Mouse (Mus musculus) lung, postnatal 0 days (tissue): ENCODE data around the gene S100b. TPM values are rescaled to one million over a fixed set of nuclear protein-coding genes. Genes with fewer than 3 reads are reported as not detected.

Source experiments
- ATAC-seq: fragments of 200-750 bp; cut with Nextera tagmentation; 2 replicates; pipeline ENCODE4 v1.8.0; 2017; ENCODE audit warnings: moderate library complexity
- DNase-seq: peaks from one replicate; pipeline ENCODE4 v3.0.0-alpha.2; 2016; ENCODE audit warnings: low spot score
- H3K27ac ChIP-seq: fragments of 300-500 bp; sonication (generic); 2 replicates; pipeline ENCODE4 v1.5.1; 2014; ENCODE audit warnings: antibody characterized with exemption, mild to moderate bottlenecking, low read length, mixed read lengths
- H3K27me3 ChIP-seq: fragments of 300-500 bp; sonication (generic); replicated peaks from 2 replicates; pipeline ENCODE4 v1.6.1; 2014; ENCODE audit warnings: low read length, mixed read lengths; ENCODE audit not compliant: insufficient read depth
- H3K36me3 ChIP-seq: fragments of 300-500 bp; sonication (generic); 2 replicates; pipeline ENCODE4 v1.6.1; 2014; ENCODE audit warnings: low read length, mixed read lengths; ENCODE audit not compliant: insufficient read depth
- H3K4me1 ChIP-seq: fragments of 300-500 bp; sonication (generic); 2 replicates; pipeline ENCODE4 v1.6.1; 2014; ENCODE audit warnings: antibody characterized with exemption, low read depth, low read length, mixed read lengths; ENCODE audit not compliant: insufficient read depth
- H3K4me2 ChIP-seq: fragments of 300-500 bp; sonication (generic); replicated peaks from 2 replicates; pipeline ENCODE4 v1.6.1; 2014; ENCODE audit warnings: low read depth, mild to moderate bottlenecking, low read length, moderate library complexity, mixed read lengths
- H3K4me3 ChIP-seq: fragments of 300-500 bp; sonication (generic); 2 replicates; pipeline ENCODE4 v1.5.1; 2014; ENCODE audit warnings: low read depth, low read length
- H3K9ac ChIP-seq: fragments of 300-500 bp; sonication (generic); replicated peaks from 2 replicates; pipeline ENCODE4 v1.6.1; 2014; ENCODE audit warnings: low read depth, mild to moderate bottlenecking
- H3K9me3 ChIP-seq: fragments of 300-500 bp; sonication (generic); 2 replicates; pipeline ENCODE4 v1.6.1; 2016; ENCODE audit warnings: low read length, mixed read lengths
- CTCF ChIP-seq: IDR thresholded peaks from 2 replicates; pipeline ENCODE4 v1.5.1; 2016; ENCODE audit warnings: antibody characterized with exemption, mild to moderate bottlenecking
- EP300 ChIP-seq: IDR thresholded peaks from 2 replicates; pipeline ENCODE4 v1.6.1; 2016; ENCODE audit warnings: antibody characterized with exemption, mild to moderate bottlenecking, control low read depth
- WGBS: fragments of 180-500 bp; shearing (Covaris S2); extraction: QIAGEN DNeasy Blood & Tissue Kit; methylation state at CpG from one replicate; pipeline ENCODE4 v1.1.7; 2014; 5-methylcytosine and 5-hydroxymethylcytosine counted together
- polyA plus RNA-seq: library from polyadenylated mRNA; unstranded; fragments of >200 nt; fragmentation: Nextera tagmentation; extraction: Ambion mirVana; gene quantifications from 2 replicates; pipeline ENCODE4 v1.2.1, GENCODE M21; 2015

Gene S100b
- polyA plus RNA-seq, 1 experiment from 2014 or later, result 1.9 TPM

DNA sequence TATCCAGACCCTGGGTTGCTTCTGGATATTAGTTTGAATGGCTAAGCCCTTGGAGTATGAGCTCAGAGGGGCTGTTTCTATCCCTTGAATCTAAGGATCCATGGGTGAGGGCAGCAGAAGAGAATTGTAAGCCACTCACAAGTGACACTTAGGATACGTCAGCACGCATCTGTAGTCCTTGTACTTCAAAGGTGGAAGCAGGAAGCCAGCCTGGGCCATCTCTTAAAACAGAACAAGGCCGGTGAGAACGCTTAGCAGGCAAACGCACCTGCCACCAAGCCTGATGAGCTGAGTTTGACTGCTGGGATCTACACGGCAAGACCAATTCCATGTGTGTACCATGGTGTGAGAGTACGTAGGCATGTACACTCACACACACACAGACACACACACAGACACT, 3.6 kb downstream of the S100b start:
- TF ChIP-seq EP300 (no peak), CTCF (no peak)
- Histone ChIP-seq H3K4me3 (no peak overlapping the region), H3K9me3 (no peaks in the 10 kb centered on the region), H3K36me3 (no peaks in the 10 kb centered on the region), H3K4me2 (no peak overlapping the region), H3K27ac (peak overlapping the region; percentile 82; the same call in 1 of the 2 replicates), H3K4me1 (peaks cover 11% of the 10 kb centered on the region; the same call in 1 of the 2 replicates), H3K27me3 (no peaks in the 10 kb centered on the region), H3K9ac (no peak overlapping the region)
- no peak for DNase-seq
- no peak for ATAC-seq
- WGBS, result 68% methylated on average over 7 of the region's 7 CpGs

DNA sequence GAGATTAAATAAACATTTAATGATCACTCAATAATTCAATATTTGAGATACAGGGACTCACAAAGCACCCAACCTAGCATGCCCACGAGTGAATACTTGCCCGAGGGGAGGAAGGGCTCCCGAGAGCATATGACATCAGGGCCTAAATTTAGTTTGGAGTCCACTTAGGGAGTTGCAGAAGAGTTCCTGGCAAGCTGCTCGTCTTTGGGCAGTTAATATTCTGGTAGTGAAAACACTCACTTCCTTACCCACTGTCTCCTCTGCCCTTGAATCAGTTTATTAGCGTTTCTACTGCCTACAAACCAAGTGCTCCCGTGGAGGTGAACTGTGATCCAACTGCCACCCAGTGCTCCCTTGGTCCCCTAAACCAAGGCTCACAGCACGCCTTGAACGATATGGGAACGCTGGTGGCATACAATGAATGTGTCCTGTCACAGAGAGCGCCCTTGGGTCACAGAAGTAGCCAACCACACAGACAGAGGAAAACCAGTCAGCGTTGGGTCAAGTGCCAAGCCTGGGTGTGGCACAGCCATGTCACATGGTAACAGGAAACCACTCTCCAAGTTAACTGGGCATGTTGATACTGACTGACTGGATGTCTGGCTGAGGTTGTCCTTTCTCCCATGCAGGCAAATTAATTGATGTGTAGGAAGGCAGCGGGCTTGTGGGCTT, 4.2 kb downstream of the S100b start:
- Histone ChIP-seq H3K4me3 (no peak overlapping the region), H3K9ac (no peak overlapping the region)
- WGBS, result 35% methylated on average over 12 of the region's 12 CpGs

GRCm38 (mm10) chr10:76259566-76260232, 6.0 kb downstream of the S100b start:
- ATAC-seq, result peak; percentile 23
- whole genome bisulfite sequencing, result 47% methylated on average over 18 of the region's 18 CpGs

More for the DNA sequence above, 4.2 kb downstream of the S100b start:
- ATAC-seq (peak; percentile 84), DNase-seq (peak; percentile 85)
- Histone ChIP-seq H3K36me3 (no peaks in the 10 kb centered on the region), H3K27ac (peak overlapping the region; percentile 82), H3K9me3 (no peaks in the 10 kb centered on the region), H3K27me3 (no peaks in the 10 kb centered on the region), H3K4me2 (no peak overlapping the region; the same call in 1 of the 2 replicates), H3K4me1 (peaks cover 11% of the 10 kb centered on the region; the same call in 1 of the 2 replicates)
- TF ChIP-seq CTCF (no peak), EP300 (no peak; the same call in 1 of the 2 replicates)

GRCm38 (mm10) chr10:76260358-76261059, 6.9 kb downstream of the S100b start:
- TF ChIP-seq CTCF (peak; percentile 59), EP300 (no peak)
- peaks cover 3% of the 10 kb centered on the region; the same call in 1 of the 2 replicates for H3K36me3 ChIP-seq
- ATAC-seq (no peak), DNase-seq (peak; percentile 58)
- WGBS, result 42% methylated on average over 11 of the region's 11 CpGs
- H3K9me3 ChIP-seq, result no peaks in the 10 kb centered on the region
- no peak overlapping the region for H3K27ac ChIP-seq
- no peak overlapping the region for H3K4me2 ChIP-seq
- H3K27me3 ChIP-seq, result no peaks in the 10 kb centered on the region
- H3K9ac ChIP-seq, result no peak overlapping the region
- H3K4me3 ChIP-seq, result no peak overlapping the region
- H3K4me1 ChIP-seq, result peaks cover 6% of the 10 kb centered on the region; the same call in 1 of the 2 replicates

More at GRCm38 (mm10) chr10:76259566-76260232, 6.0 kb downstream of the S100b start:
- Histone ChIP-seq H3K4me1 (peaks cover 6% of the 10 kb centered on the region; the same call in 1 of the 2 replicates), H3K9me3 (no peaks in the 10 kb centered on the region), H3K36me3 (0 out of 2 replicates have a peak, but pooled peaks cover 3% of the 10 kb centered on the region), H3K4me3 (no peak overlapping the region), H3K27me3 (no peaks in the 10 kb centered on the region), H3K27ac (no peak overlapping the region), H3K9ac (no peak overlapping the region), H3K4me2 (no peak overlapping the region)
- TF ChIP-seq CTCF, result no peak
- no peak for TF ChIP-seq EP300
- DNase-seq, result peak; percentile 44

- Histone ChIP-seq H3K36me3 (peaks cover 9% of the 10 kb centered on the region; the same call in 1 of the 2 replicates), H3K4me3 (no peak overlapping the region)
- ATAC-seq, result peak; percentile 52
These were observed 7.8 kb downstream of the S100b start for GRCm38 (mm10) chr10:76261447-76261846.

More at GRCm38 (mm10) chr10:76261447-76261846, 7.8 kb downstream of the S100b start:
- Histone ChIP-seq H3K27ac (peak overlapping the region; percentile 52; the same call in 1 of the 2 replicates), H3K27me3 (no peaks in the 10 kb centered on the region), H3K4me2 (no peak overlapping the region), H3K4me1 (peaks cover 6% of the 10 kb centered on the region; the same call in 1 of the 2 replicates), H3K9me3 (no peaks in the 10 kb centered on the region), H3K9ac (no peak overlapping the region)
- 56% methylated on average over 3 of the region's 3 CpGs for WGBS
- peak; percentile 80 for DNase-seq
- TF ChIP-seq CTCF, result no peak
- TF ChIP-seq EP300, result peak; percentile 17; the same call in 1 of the 2 replicates
